Mouse (Mus musculus): ENCODE measurements around the gene 1700088E04Rik.
A peak's percentile ranks its signal among the peaks of the same experiment; 100 is the strongest.

The 1700088E04Rik gene

DNA sequence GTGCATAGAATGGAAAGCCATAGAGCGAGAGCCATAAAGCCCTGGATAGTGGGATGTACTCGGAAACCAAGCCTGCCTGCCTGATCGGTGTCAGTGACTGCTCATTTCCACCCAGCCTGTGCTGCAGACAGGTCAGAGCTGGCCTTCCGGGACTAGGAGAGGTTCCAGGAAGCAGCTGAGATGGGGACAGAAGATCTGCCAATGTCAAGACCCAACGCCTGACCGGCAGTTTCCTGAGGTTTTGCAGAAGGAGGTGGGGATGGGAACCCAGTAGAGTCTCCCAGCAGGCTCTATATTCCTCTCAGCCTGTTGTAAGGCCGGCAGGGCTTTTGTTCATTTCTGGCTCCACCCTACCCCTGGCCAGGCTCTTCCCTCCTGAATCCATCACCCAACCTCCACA is 42.2 kb downstream of the 1700088E04Rik start:
- DNase-seq (ENCODE audit: low spot score), result no peak

DNA sequence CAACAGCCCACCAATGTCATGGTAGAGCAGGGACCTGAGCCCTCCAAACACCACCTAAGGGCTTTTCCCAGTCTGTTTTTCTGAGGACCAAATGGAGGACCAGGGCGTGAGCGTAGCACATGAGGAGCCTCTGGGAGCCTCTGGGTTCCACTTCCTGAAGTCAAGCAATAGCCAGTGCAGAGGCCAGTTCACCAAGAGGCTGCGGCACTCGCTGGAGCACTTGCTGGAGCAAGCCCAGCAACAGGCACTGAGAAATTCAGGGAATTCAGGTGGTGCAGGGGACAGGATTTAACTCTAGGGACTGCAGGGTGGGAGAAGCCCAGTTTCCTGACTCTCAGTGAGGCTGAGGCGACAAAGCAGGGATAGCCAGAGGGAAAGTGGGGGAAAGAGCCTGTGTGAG is 42.8 kb downstream of the 1700088E04Rik start:
- no peak for DNase-seq (ENCODE audit: low spot score)

DNA sequence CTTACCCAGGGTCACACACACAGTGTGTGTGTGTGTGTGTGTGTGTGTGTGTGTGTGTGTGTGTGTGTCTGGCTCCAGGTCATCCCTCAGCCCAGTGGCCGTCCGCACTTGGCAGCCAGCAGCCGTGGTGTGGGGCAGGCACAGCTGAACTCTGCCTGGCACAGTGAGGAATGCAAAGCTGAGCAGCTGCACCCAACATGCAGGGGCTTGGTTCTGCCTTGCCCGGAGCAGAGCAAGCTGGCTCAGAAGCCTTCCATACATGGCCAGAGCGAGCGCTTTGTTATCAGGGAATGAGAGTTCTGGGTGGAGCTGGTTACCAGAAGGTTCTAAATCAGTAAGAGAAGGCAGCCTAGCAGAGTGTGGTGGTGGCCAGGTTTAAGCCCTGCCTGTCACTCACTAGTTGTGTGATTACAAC is 43.4 kb downstream of the 1700088E04Rik start:
- peak; percentile 45 for DNase-seq (ENCODE audit: low spot score)

DNA sequence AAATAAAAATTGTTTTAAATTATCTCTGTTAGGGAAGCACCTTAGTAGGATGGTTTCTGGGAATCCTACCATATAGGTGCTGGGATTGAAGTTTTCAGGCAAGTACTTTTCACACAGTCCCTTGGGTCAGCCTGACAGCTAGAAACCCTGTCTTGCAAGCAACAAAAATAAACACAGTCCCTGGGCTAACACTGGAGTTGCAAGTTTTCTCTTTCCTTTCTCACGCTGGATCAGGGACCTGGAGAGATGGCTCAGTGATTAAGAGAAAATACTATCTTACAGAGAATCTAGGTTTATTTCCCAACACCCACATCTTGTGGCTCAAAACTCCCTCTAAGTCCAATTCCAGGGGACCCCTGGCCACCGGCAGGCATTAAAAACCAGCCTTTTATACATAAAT is 43.9 kb downstream of the 1700088E04Rik start:
- no peak for DNase-seq (ENCODE audit: low spot score)

DNA sequence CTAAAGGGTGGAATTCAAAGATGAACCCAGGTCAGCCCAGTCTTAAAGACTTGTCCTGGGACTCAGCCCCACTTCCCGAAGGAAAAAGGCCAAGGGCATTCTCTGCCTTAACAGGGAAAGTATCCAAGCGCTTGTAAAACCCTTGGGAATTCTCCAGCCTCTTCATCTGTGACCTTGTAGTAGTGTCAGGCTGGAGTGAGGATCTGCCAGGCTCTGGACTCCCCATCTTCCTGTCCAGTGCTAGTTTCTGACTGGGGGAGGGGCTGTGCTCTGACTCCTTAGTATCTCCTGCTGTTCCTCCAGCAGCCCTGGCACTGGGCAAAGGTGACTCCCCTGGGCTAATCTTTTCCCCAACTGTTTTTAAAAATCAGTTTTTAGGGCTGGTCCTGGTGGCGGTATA is 44.5 kb downstream of the 1700088E04Rik start:
- DNase-seq (ENCODE audit: low spot score), result peak; percentile 49

DNA sequence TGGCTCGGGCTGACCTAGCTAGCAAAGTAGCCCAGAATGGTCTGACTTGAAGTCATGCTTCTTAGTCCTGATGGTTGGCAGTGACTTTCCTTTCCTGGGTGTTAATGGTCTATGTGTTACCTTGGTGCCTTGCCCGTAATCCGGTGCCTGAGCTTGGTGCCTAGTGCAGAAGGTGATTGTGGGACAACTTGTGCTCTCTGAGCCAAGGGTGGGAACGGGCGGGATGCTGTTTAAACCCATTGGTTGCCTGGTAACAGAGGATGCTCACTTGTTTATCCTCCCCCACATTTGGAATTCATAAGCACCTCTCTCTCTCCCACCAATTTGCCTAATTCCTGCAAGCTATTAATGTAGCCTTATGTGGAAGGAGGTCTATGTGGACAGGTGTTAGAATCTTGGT is 45.6 kb downstream of the 1700088E04Rik start:
- no peak for DNase-seq (ENCODE audit: low spot score)

DNA sequence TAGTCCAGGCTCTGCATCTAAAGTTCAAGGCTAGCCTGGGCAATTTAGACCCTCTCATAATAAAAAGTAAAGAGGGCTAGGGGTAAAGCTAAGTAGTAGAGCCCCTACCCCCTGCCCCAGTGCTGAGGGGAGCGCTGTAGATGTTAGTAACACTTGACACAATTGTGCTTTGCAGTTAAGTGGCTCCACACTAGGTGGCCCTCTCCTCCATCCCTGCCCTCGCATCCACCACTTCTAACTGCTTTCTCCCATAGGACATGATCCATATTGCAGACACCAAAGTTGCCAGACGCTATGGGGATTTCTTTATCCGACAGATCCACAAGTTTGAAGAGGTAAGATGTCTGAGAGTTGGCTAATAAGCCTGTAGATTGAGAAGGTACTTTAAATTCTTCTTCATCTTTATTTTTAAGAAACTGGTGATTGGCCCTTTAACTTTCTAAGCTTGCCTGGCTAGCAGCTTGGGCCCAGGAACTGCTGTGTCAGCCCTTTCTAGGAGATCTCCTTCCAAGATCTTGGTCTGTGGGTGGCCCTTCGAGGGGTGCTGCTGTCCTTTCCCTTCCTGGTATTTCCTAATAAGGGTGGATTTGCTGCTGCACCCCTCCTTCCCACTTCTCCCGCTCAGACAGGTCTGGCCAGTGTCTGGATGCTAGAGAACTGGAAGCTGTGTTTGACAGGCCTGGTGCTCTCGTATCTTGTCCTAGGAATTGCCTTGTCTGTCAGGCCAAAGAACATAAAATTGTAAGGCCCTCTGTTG is 47.8 kb downstream of the 1700088E04Rik start:
- peak; percentile 44 for DNase-seq (ENCODE audit: low spot score)

DNA sequence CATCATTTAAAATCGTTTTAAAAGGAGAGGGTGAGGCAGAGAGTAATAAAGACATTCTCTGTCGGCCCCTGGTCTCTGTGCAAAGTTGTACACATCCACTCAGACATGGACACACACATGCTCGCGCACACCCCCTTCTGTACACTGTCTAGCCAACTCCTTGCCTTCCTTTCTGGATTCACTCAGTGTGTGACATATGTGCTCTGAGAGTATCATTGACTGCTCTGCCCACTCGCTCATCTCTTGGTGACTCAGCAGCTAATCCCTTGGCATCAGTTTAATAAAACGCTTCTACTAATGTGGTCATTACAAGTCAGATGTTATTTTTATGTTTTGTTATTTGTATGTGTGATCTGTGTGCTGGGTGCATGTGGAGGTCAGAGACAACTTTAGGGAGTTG is 48.8 kb downstream of the 1700088E04Rik start:
- DNase-seq (ENCODE audit: low spot score), result no peak

DNA sequence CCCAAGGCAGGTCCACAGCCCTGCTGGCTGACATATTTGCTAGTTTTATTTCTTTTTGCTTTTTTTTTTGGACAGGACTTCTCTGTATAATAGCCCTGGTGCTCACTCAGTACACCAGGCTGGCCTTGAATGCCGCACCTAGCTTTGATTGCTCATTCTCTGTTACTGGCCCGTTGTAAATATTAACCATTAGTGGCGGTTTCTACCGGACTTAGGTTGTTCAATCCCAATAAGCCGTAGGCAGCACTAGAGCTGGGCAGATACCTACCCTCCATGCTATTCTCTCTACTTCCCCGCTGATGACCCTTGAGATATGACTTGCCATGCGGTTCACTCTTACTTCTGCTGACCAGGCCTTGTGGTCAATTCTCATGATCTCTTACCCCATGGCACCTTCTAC is 61.5 kb downstream of the 1700088E04Rik start:
- DNase-seq (ENCODE audit: low spot score), result no peak
